Mouse (Mus musculus) erythroblast, adult 5-6 weeks (primary cell): Measurements from ENCODE around the gene Itgb5. TPM values are rescaled to one million over a fixed set of nuclear protein-coding genes. Genes with fewer than 3 reads are reported as not detected.

Source experiments
- ATAC-seq: replicated peaks from 2 replicates; pipeline ENCODE4 v1.8.0; 2016; ENCODE audit warnings: moderate number of reproducible peaks, mild to moderate bottlenecking, moderate TSS enrichment, inconsistent platforms; ENCODE audit not compliant: poor library complexity, low FRiP score, severe bottlenecking
- total RNA-seq, 2 experiments: library from RNA; stranded (forward) in 1 of 2; stranded (reverse) in 1 of 2; fragments of 150-400 nt in 1 of 2; fragments of 200-764, 138-1000 nt in 1 of 2; gene quantifications; 2 replicates each; pipeline versions ENCODE4 v1.2.3 to v1.2.4; 2015 to 2017; ENCODE audit warnings: low replicate concordance in 2 of 2

Itgb5 gene
- total RNA-seq (2015; ENCODE audit: low replicate concordance) (4.6 and 25.6 TPM in 2 replicates), total RNA-seq (2017; ENCODE audit: low replicate concordance) (2.2 and 8.2 TPM in 2 replicates)

- ATAC-seq: no peak
Observed at GRCm38 (mm10) chr16:33829301-33829831, at the start of gene Itgb5. Gene Itgb5 (plus strand): TSS chr16:33829665.

- ATAC-seq: no peak
Observed at GRCm38 (mm10) chr16:33781789-33782728, 47.4 kb upstream of the Itgb5 start.

- ATAC-seq: no peak
Observed at GRCm38 (mm10) chr16:33782729-33783091, 46.8 kb upstream of the Itgb5 start.

- no peak for ATAC-seq
Observed at GRCm38 (mm10) chr16:33784547-33784946, 44.9 kb upstream of the Itgb5 start.

- ATAC-seq: no peak
Observed at GRCm38 (mm10) chr16:33785092-33785704, 44.3 kb upstream of the Itgb5 start.

- ATAC-seq: no peak
Observed at GRCm38 (mm10) chr16:33786657-33787390, 42.6 kb upstream of the Itgb5 start.

GRCm38 (mm10) chr16:33793846-33794791 lies 35.3 kb upstream of the Itgb5 start, which contains the start of gene Muc13:
Gene Muc13 (plus strand): TSS chr16:33794037.
- ATAC-seq: no peak

GRCm38 (mm10) chr16:33795106-33795505 lies 34.4 kb upstream of the Itgb5 start:
- no peak for ATAC-seq

GRCm38 (mm10) chr16:33795887-33796286 lies 33.6 kb upstream of the Itgb5 start:
- no peak for ATAC-seq

- no peak for ATAC-seq
Observed at GRCm38 (mm10) chr16:33796756-33797155, 32.7 kb upstream of the Itgb5 start.

- no peak for ATAC-seq
Observed at GRCm38 (mm10) chr16:33797860-33798259, 31.6 kb upstream of the Itgb5 start.

GRCm38 (mm10) chr16:33810002-33810401 lies 19.5 kb upstream of the Itgb5 start:
- ATAC-seq: no peak

GRCm38 (mm10) chr16:33818413-33819165 lies 10.9 kb upstream of the Itgb5 start:
- no peak for ATAC-seq

- ATAC-seq: no peak
Observed at GRCm38 (mm10) chr16:33820269-33821178, 8.9 kb upstream of the Itgb5 start.

- ATAC-seq: no peak
Observed at GRCm38 (mm10) chr16:33824603-33825002, 4.9 kb upstream of the Itgb5 start.

GRCm38 (mm10) chr16:33828496-33828895 lies 969 bp upstream of the Itgb5 start:
- ATAC-seq: no peak

- no peak for ATAC-seq
Observed at GRCm38 (mm10) chr16:33829842-33830511, 512 bp downstream of the Itgb5 start.
